Mouse (Mus musculus) cerebellum, adult 2 months (tissue): ENCODE results near the gene Arhgef12. TPM values are rescaled to one million over a fixed set of nuclear protein-coding genes. Genes with fewer than 3 reads are reported as not detected.
A peak's percentile ranks its signal among the peaks of the same experiment; 100 is the strongest.

Source experiments
- DNase-seq, 2 experiments: peaks; one replicate each; pipeline ENCODE4 v3.0.0; 2021
- H3K27ac ChIP-seq: fragments of 200-500 bp; 2 replicates; pipeline ENCODE4 v1.5.1; 2012; ENCODE audit warnings: low read length, control low read depth, inconsistent platforms; ENCODE audit not compliant: insufficient read depth
- H3K27me3 ChIP-seq: fragments of 200-500 bp; 2 replicates; pipeline ENCODE4 v1.6.1; 2012; ENCODE audit warnings: inconsistent platforms, mild to moderate bottlenecking, low read length, moderate library complexity; ENCODE audit not compliant: control insufficient read depth, insufficient read depth
- H3K4me1 ChIP-seq: fragments of 200-500 bp; 2 replicates; pipeline ENCODE4 v1.6.1; 2011; ENCODE audit warnings: low read length; ENCODE audit not compliant: control insufficient read depth, insufficient read depth
- H3K4me3 ChIP-seq: fragments of 200-500 bp; replicated peaks from 2 replicates; pipeline ENCODE3; 2011; ENCODE audit warnings: mild to moderate bottlenecking, low read depth, low read length, control low read depth; ENCODE audit not compliant: insufficient read depth
- CTCF ChIP-seq: fragments of 200-500 bp; IDR thresholded peaks from 2 replicates; pipeline ENCODE4 v1.5.1; 2011; ENCODE audit warnings: low read depth, mild to moderate bottlenecking, control low read depth, low read length, moderate library complexity, borderline replicate concordance; ENCODE audit not compliant: insufficient read depth
- POLR2A ChIP-seq: fragments of 200-500 bp; IDR thresholded peaks from 2 replicates; pipeline ENCODE4 v1.6.1; 2011; ENCODE audit warnings: low read length, control low read depth, borderline replicate concordance; ENCODE audit not compliant: insufficient read depth
- WGBS: fragments of 180-500 bp; shearing (Covaris S2); methylation state at CpG from one replicate; pipeline ENCODE4 v1.1.7; 2018; 5-methylcytosine and 5-hydroxymethylcytosine counted together
- polyA plus RNA-seq: library from polyadenylated mRNA; depleted of rRNA; stranded (reverse); fragments of >200 nt; gene quantifications from 2 replicates; pipeline ENCODE4 v1.2.3, GENCODE M21; 2012

The Arhgef12 gene
- polyA plus RNA-seq, 1 experiment = 61.0 TPM

DNA sequence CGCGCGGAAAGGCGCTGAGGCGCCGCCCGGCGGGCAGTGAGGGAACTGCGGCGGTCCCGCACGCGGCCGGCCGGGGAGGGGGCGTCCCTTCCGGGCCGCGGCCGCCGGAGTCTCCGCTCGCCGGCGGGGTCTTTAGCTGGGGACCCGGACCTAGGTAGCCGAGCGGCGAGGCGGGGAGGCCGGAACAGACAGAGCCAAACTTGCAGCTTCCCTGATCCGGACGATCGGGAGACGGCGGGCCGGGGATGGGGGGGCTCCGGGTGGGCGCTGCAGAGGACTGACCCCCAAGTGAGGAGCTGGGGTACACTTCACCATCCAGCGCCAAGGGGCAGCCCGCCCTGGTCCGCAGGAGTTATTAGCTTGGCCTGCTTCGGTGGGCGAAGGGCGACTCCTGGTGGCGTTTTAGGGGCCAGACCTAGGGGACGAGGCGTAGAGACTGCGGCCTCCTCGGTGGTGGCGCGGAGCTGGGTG is 162.5 kb downstream of the Arhgef12 start:
- peak; percentile 77 to 87 for DNase-seq
- Histone ChIP-seq H3K4me3 (peak overlapping the region; percentile 57), H3K27me3 (peaks cover 2% of the 10 kb centered on the region; the same call in 1 of the 2 replicates), H3K4me1 (0 out of 2 replicates have a peak, but pooled peaks cover 3% of the 10 kb centered on the region), H3K27ac (no peak overlapping the region)
- TF ChIP-seq POLR2A (no peak), CTCF (peak; percentile 90)
- 2% methylated on average over 52 of the region's 52 CpGs for WGBS

DNA sequence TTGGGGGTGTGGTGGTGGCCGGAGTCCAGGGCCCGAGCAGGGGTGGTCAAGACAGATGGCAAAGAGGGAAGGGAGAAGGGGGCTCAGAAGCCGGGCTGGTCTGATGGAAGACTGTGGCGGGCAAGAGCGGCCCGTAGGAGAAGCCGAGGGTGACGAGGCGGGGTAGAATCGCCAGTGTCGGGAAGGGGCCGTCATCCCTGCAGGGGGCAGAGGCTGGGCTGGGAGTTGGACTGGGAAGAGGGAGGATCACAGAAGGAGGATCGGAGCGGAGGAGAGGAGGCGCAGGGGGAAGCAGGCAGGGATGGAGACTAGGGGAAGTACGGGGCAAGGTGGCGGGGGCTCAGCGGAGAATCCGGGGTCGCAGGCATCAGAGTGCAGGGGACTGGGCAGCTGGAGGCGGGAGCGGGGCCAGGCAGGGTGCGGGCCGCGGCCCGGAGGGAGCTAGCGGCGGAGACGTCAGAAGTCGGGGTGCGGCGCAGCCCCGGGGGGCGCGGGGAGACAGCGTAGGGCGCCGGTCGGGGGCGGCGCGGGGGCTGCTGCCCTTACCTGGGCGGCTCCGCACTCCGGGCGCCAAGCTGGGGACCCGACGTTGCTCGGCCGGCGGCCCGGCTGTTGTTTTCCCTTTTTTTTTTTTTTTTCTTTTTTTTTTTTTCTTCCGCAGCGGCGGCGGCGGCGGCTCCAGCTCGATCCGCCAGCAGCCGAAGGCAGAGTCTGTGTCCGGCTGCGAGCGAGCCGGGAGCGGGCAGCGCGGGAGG is 163.1 kb downstream of the Arhgef12 start, which contains the start of gene Grik4:
Gene Grik4 (minus strand): TSS at position 713 of the 755 bp plus-strand sequence.
- H3K4me3 ChIP-seq = peak within 1 kb of the TSS; percentile 57
- peak; percentile 17 to 38 for DNase-seq
- no peak within 1 kb of the TSS for H3K27ac ChIP-seq
- H3K27me3 ChIP-seq = peaks cover 2% of the 10 kb centered on the region; the same call in 1 of the 2 replicates
- WGBS = 1% methylated on average over 64 of the region's 68 CpGs
- 0 out of 2 replicates have a peak, but pooled peaks cover 3% of the 10 kb centered on the region for H3K4me1 ChIP-seq
- TF ChIP-seq POLR2A (no peak), CTCF (no peak)

DNA sequence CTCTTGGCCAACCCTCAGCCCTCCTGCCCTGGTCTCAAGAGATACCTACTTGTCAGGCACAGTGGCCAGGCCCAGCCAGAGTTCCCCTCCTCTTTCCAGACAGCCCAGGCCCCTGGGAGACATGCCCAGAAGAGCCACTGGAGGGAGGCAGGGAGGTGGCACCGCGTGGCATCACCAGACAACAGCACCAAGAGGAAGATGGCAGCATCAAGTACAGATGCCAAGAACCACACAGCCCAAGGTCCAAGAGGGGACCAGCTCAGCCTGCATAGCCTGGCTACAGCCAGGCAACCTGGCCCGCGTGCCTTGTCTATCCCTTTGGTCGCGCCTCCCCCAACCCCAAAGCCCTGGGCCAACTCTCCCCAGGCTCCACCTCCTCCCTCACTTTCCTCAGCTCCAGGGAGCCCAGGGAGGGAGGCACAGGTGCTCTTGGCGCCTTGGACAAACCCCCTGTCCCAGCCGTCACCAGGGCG is 163.9 kb downstream of the Arhgef12 start:
- peaks cover 2% of the 10 kb centered on the region; the same call in 1 of the 2 replicates for H3K27me3 ChIP-seq
- WGBS = 29% methylated on average over 9 of the region's 9 CpGs
- DNase-seq = peak; percentile 41
- no peak overlapping the region for H3K27ac ChIP-seq
- H3K4me3 ChIP-seq = no peak overlapping the region
- H3K4me1 ChIP-seq = 0 out of 2 replicates have a peak, but pooled peaks cover 3% of the 10 kb centered on the region
- TF ChIP-seq CTCF (no peak), POLR2A (no peak)

DNA sequence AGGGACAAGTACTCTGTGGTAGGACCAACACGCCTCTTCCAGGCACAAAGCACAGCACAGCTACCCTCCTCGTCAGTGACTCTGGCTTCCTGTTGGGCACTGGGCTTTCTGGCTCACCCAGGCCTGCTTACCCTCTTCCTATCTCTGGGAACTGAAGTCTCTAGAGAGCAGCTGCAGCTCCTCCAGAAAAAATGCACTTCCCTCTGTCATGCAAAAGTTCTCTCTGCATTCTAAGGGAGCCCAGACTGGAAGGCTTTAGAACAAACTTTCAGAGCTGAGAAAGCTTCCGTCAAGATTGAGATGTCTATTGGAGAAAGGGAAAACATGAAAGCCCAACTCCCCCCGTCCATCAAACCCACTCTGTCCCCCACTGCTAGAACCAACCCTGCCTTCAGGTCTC is 164.9 kb downstream of the Arhgef12 start:
- WGBS = 75% methylated on average over 4 of the region's 4 CpGs
- TF ChIP-seq CTCF (no peak), POLR2A (no peak)

DNA sequence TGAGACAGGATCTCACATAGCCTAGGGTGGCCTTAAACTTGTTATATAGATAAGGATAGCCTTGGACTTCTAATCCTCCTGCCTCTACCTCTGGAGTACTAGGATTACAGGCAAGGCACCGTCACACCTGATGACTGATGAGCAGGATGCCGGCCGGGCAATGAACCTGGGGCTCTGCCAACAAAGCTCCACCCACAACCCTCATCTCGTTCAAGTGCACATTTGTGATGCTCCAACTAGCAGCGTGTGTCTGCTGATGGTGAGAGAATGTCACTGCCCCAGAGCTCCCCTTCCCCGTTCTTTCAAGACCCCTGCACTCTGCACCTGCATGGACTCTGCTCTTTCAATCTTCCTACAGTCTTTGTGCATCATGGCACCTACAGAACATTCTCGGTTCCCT is 174.9 kb downstream of the Arhgef12 start:
- Histone ChIP-seq H3K27ac (no peak overlapping the region), H3K4me3 (no peak overlapping the region), H3K4me1 (no peaks in the 10 kb centered on the region), H3K27me3 (no peaks in the 10 kb centered on the region)
- TF ChIP-seq POLR2A (no peak), CTCF (no peak)
- WGBS = 14% methylated on average over 7 of the region's 7 CpGs
- DNase-seq = peak in 1 of 2 experiments; percentile 11

More for the DNA sequence above, 164.9 kb downstream of the Arhgef12 start:
- H3K4me1 ChIP-seq = 0 out of 2 replicates have a peak, but pooled peaks cover 3% of the 10 kb centered on the region
- H3K27me3 ChIP-seq = peaks cover 2% of the 10 kb centered on the region; the same call in 1 of the 2 replicates
- no peak for DNase-seq
- H3K4me3 ChIP-seq = no peak overlapping the region
- H3K27ac ChIP-seq = no peak overlapping the region

DNA sequence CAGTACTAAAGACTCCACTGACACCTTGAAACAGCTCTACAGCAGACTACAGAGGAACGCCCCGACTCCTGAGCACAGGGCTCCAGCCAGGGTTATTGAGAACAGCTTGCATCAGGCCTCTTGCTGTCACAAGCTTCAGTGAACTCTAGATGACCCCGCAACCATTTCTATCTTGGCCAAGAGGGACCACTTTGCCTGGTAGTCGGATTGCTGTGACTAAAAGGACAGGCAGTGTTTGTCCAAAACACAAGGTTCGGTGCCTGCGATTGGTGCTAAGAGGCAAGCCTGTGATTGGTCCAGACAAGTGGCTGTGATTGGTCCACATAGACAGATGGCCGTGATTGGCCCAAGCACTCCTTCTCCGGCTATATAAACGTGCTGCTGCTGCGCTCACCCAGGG is 179.5 kb downstream of the Arhgef12 start:
- no peak overlapping the region for H3K27ac ChIP-seq
- no peak overlapping the region for H3K4me3 ChIP-seq
- H3K4me1 ChIP-seq = no peaks in the 10 kb centered on the region
- H3K27me3 ChIP-seq = no peaks in the 10 kb centered on the region
- TF ChIP-seq CTCF = no peak
- TF ChIP-seq POLR2A = no peak
- no peak for DNase-seq
- 66% methylated on average over 10 of the region's 10 CpGs for WGBS

DNA sequence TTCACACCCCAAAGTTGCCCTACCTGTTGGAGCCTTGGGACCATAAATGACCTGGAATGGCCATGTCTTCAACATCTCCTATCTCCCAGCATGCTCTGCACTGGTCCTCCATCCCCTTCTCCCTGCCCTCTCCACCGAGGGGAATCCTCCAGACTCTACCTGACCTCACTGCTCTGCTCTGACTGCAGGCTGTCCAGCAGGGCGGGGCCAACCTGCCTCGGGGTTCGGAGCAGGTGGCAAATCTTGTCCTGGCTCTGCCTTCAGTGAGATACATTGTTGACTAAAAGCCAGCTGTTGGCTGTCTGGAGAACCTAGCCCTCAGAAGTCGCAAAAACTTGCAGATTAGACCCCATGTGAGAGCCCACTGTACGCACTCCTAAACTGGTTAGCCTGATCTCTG is 180.5 kb downstream of the Arhgef12 start:
- Histone ChIP-seq H3K27ac (no peak overlapping the region), H3K27me3 (no peaks in the 10 kb centered on the region), H3K4me3 (no peak overlapping the region), H3K4me1 (no peaks in the 10 kb centered on the region)
- WGBS = 75% methylated on average over 6 of the region's 6 CpGs
- no peak for DNase-seq
- TF ChIP-seq POLR2A (no peak), CTCF (no peak)

DNA sequence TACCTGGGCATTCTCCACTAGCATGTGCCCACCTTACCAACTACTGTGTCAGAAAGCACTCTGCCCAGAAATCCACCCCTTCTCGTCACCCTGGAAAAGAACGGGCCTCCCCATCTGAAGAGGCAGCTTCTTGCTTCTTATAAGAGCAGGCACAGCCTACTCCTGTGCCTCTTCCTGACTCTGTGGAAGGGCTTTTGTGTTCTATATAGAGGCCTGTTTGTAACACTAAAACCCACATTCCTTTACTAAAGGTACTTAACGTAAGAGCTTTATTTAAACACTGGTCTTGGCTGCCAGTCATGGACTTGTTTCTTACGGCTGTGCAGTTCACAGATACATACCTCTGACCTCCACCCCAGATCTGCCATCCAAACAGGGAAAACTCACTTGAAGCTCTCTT is 185.2 kb downstream of the Arhgef12 start:
- no peak overlapping the region for H3K4me3 ChIP-seq
- TF ChIP-seq CTCF (no peak), POLR2A (no peak)
- H3K4me1 ChIP-seq = no peaks in the 10 kb centered on the region
- 93% methylated on average over 4 of the region's 4 CpGs for WGBS
- H3K27ac ChIP-seq = no peak overlapping the region
- DNase-seq = no peak
- no peaks in the 10 kb centered on the region for H3K27me3 ChIP-seq
